Mouse (Mus musculus) v-Abl transformed pro-B cells (cell line): ENCODE measurements around the gene Ifrd2.

Source experiments
- in situ Hi-C, 2 experiments: fragments of 400-800 bp; cut with MboI; formaldehyde crosslinking; loops; one replicate each; pipeline ENCODE4 v1.15.1; 2025; ENCODE audit not compliant: unreplicated experiment in 2 of 2

The Ifrd2 gene

DNA sequence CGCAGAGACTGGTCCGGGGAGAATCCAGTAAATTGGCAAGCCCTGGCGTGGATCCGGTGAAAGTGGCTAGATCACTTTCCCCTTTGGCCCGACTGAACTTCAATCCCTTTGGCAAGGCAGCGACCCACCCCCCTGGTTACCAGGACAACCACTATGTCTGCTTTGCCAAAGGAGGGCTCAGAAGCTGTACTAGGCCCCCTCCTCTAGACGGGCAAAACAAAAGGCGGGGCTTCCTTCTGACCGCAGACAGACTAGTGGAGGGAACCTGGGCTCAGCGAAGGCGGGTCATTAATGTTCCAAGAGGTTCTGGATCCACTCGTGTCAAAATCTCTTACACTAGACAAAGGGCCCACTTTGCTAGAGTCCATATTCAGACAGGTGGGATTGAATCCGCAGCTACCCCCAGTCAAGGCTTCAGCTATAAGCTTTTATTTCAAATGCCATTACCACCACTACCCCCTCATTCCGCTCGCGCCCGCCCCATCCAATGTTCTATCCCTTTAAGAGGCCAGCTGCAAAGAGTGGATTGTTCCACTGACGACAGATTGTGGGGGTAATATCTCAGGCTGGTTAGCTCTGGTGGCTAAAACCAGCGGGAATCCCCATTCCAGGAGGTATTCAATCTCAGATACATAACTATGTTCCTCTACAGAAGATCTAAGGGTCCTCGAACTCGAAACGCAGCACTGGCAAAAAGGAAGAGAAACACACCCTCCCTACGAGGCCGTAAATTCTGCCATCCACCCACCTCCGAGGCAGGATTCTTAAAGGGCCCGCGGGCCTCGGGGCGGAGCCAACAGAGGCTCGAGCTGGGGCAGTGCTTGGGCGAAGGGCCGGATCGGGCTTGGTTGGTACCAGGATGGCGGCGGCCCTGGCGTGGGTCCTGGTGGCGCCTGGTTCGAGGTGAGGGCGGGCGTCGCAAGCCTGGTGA, 18.8 kb upstream of the Ifrd2 start:
- in situ Hi-C loops = loop anchor here in 1 of 2 experiments (25.0 kb wide), 1 partner anchor 1381 kb away; the partner anchor contains the start of gene Ppm1m

DNA sequence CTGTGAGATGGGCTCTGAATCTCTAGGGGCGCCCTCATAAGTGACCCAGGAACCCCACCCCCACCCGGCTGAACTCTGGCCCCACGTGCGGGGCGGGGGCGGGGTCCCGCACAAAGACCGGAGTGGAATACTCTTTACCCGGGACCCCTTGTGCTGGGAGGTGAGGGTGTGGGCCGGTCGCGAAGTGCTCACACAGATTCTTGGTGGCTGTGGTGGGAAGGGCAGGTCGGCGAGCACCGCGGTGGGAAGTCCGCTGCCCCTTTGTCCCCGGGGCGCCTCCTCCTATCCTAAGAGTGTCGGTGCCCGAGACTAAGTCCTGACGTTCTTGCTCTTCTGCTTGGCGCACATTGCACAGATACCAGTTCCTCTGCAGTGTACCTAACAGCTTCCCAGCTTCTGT, 18.2 kb upstream of the Ifrd2 start:
- in situ Hi-C loops = loop anchor here in 1 of 2 experiments (25.0 kb wide), 1 partner anchor 1382 kb away; the partner anchor contains the start of gene Ppm1m

DNA sequence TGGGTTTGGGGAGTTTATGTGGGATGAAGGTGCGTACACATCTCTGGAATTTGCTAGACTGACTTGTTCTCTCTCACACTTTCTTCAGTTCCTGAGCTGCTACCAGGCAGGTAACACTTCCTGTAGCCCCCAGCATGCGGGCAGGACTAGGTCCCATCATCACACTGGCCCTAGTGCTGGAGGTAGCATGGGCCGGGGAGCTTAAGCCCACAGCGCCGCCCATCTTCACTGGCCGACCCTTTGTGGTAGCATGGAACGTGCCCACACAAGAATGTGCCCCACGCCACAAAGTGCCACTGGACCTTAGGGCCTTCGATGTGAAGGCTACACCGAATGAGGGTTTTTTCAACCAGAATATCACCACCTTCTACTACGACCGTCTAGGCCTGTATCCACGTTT, 17.4 kb upstream of the Ifrd2 start:
- in situ Hi-C loops = loop anchor here in 1 of 2 experiments (25.0 kb wide), 1 partner anchor 1383 kb away; the partner anchor contains the start of gene Ppm1m

DNA sequence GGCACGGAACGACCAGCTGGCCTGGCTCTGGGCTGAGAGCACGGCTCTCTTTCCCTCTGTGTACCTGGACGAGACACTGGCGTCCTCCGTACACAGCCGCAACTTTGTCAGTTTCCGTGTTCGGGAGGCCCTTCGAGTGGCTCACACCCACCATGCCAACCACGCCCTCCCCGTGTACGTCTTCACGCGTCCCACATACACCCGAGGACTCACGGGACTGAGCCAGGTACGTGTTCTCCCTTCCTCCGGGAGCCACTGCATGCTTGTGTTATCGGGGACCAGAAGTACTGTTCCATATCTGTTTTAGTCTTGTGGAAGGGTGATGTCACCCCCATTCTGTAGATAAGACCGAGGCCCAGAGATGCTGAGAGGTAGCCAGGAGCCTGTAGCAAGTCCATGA, 16.6 kb upstream of the Ifrd2 start:
- in situ Hi-C loops = loop anchor here in 1 of 2 experiments (25.0 kb wide), 1 partner anchor 1384 kb away; the partner anchor contains the start of gene Ppm1m

DNA sequence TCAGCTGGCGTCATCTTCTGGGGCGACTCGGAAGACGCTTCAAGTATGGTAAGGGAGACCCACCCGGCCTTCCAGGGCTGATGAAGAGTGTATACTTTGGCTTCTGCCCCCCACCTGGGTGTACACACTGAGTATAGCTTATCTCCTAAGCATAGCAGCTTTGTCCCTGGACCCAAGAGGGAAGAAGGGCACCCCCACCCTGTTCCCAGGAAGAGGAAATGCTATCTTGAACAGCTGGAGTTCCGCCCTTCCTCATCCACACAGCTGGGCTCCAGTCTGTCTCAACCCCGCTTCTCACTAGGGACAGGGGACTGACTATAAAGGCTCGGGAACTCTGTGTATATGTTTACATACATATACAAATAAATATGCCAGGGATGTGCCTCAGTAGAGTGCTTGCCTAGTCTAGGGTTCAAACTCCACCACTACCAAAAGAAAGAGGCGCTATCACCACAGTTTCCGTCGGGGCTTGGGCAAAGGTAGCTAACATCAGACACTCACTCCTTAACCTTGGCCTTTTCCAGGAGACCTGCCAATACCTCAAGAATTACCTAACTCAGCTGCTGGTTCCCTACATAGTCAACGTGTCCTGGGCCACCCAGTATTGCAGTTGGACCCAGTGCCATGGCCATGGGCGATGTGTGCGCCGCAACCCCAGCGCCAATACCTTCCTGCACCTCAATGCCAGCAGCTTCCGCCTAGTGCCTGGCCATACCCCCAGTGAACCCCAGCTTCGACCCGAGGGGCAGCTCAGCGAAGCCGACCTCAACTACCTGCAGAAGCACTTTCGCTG, 15.7 kb upstream of the Ifrd2 start:
- in situ Hi-C loops = loop anchor here in 1 of 2 experiments (25.0 kb wide), 1 partner anchor 1384 kb away; the partner anchor contains the start of gene Ppm1m

DNA sequence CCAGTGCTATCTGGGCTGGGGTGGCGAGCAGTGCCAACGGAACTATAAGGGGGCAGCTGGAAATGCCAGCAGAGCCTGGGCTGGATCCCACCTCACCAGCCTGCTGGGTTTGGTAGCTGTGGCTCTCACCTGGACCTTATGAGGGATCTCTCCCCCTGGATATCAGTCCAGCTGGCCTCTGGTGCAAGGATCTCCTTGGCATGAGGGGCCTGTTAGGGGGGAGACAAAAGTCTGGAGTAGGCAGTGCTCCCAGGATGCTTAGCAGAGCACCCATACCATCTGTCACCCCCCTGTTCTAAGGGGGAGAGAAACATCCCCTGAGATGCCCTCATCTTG, 15.1 kb upstream of the Ifrd2 start:
- in situ Hi-C loops = loop anchor here in 1 of 2 experiments (25.0 kb wide), 1 partner anchor 1385 kb away; the partner anchor contains the start of gene Ppm1m

DNA sequence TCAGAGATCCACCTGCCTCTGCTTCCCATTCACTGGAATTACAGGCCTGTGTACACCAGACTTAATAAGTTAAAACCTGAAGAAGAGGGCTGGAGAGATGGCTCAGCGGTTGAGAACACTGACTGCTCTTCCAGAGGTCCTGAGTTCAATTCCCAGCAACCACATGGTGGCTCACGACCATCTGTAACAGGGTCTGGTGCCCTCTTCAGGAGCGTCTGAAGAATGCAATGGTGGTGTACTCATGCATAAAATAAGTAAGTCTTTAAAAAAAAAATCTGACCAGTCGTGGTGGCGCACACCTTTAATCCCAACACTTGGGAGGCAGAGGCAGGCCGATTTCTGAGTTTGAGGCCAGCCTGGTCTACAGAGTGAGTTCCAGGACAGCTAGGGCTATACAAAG, 13.7 kb upstream of the Ifrd2 start:
- in situ Hi-C loops = loop anchor here in 1 of 2 experiments (25.0 kb wide), 1 partner anchor 1386 kb away; the partner anchor contains the start of gene Ppm1m

DNA sequence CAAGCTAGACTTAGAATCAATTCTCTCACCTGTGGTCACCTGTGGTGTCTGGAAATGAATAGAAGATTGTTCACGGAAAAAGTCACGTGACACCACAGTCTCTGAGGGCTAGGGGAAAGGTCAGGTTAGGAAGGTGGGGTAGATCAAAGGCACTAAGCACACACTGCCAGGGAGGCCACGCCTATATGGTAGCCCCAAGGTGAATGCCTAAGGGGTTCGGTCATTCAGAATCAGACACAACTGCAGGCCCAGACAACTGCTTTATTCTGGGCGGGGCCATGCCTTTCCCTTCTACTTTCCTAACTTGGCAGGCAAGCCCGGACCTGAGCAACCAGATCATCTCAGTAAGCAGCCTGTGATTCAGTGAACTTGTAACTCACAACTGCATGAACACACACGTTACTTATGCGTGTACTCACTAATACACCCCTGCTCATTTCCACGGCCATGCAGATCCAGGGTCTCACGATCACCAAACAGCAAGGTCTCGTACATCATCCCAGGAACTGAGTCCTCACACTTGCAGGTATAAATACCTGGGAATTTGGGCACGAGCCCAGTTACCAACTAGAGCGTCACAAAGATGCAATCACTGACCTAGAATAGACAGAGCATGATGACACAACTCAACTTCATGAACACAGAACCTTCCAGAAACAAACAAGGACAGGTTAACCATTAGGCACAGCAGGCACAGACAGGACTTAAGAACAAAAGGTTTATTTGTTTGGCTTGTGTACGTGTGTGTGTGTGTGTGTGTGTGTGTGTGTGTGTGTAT, 11.7 kb upstream of the Ifrd2 start:
- in situ Hi-C loops = no loop called here

DNA sequence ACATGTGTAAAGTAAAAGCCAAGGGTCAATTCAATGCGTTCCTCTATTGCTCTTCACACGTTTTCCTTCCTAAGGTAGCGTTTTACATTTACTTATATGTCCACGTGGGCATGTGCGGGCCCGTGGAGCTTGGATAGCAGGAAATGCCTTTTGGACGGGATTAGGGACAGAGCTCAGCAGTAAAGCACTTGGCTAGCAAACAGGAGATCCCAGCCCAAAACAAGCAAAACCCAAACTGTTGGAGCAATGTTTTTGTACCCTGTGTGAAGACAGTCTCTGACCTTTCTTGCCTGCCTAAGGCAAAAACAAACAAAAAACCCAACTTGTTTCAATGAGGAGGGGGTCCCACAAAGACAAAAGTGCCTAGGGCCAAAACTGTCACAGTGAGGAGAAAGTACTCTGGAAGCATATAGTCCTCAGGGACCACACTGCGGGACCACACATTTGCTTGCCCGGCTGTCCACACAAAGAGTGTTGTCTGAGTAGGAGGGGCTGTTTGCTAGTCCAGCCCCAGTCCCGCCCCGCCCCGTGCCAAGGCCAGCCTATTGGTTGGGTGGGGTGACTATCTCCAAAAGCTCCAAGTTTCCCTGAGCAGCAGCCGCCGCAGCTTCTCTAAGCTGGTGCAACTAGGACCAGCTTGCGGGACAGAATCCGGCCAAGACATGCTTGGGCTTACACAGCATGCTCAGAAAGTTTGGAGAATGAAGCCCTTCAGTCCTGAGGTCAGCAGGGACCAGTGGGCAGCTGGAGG, 10.9 kb upstream of the Ifrd2 start, which contains the start of gene Hyal1:
Hyal1 (plus strand) TSS at position 571 of the 751 bp plus-strand sequence.
- in situ Hi-C loops = no loop called here

DNA sequence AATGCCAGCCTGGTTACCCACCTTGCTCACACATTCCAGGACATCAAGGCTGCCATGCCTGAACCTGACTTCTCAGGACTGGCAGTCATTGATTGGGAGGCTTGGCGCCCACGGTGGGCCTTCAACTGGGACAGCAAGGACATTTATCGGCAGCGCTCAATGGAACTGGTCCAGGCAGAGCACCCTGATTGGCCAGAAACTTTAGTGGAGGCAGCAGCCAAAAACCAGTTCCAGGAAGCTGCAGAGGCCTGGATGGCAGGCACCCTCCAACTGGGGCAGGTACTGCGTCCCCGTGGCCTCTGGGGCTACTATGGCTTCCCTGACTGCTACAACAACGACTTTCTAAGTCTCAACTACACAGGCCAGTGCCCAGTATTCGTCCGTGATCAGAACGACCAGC, 9.6 kb upstream of the Ifrd2 start:
- in situ Hi-C loops = no loop called here

DNA sequence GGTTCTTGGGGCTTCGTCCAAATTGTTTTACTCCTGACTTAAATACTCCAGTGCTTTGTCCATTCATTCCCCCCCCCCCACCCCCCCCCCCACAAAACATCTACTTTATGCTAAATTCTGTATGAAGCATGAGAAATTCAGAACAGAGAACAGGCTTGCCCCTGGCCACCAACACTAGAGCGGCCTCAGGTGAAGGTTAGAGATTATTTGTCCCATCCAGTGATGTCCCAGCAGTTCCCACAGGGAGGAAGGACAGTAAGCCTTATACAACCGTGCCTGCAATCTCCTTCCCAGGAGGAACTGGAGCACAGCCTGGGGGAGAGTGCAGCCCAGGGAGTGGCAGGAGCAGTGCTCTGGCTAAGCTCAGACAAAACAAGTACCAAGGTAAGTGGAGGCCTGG, 8.9 kb upstream of the Ifrd2 start, which contains the start of gene Naa80:
Naa80 (plus strand) TSS at position 301 of the 400 bp plus-strand sequence.
- in situ Hi-C loops = no loop called here

DNA sequence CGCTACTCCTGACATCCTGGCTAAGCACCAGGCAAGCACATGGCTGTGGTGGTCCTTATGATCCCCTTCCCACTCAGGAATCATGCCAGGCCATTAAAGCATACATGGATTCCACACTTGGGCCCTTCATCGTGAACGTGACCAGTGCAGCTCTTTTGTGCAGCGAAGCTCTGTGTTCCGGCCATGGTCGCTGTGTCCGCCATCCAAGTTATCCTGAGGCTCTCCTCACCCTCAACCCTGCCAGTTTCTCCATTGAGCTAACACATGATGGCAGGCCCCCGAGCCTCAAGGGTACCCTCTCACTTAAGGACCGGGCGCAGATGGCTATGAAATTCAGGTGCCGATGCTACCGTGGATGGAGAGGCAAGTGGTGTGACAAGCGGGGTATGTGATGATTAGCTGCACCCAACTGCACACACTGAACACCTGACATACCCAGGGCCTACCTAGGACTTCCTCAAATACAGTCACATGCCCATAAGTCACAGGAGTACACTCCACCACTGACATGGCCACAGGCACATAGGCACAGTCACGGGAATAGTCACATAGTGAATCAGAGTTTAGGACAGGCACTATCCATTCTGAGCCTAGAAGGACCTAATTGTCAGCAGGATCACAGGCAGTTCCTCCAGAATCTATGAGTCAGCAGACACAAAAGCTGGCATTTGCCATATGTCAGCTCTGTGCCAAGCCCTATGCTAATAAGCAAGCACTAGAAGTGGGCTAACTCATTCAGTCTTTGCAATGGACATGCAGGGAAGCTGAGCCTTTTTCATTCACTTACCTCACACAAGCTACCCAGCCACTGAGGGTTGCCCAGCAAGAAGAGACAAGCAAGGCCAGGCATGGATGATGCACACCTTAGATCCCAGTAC, 8.2 kb upstream of the Ifrd2 start:
- in situ Hi-C loops = no loop called here

DNA sequence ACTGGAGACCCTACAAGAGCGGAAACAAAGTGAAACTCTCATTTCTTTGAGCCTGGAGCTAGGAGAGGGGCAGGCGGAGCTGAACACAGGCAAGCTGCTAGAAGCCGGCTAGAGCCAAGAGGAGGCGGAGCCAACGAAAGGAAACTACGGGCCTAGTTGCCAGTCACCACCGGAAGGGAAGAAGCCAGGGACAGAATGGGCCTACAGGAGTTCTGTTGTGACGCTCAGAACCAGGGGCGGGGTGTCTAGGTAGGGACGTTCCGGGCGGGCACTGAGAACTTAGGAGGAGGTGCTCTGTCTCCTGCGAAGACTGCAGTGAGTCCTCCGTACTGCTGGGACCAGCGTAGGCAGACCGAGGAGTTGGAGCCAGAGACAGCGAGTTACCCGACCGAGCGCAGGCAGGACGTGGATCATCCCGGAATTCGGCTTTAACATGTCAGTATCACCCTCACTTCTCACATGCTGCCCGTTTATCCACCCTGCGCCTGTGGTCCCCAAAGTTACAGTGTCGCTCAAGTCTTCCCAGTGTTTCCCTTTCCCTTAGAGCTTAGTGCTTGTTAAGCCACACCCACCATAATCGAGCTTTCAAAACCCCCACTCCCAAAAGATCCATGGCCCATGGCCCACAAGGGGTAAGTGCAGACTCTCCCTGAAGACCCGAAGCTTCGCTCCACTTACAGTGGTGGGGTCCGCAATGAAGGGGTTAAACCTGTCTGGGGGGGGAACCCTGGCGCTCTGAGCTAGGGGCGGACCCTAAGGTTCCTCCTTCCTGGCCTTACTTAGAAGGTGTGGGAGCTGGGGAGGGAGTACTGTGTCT, 6.7 kb upstream of the Ifrd2 start, which contains the start of gene Hyal3:
Hyal3 (plus strand) TSS at position 318 of the 817 bp plus-strand sequence.
- in situ Hi-C loops = no loop called here

DNA sequence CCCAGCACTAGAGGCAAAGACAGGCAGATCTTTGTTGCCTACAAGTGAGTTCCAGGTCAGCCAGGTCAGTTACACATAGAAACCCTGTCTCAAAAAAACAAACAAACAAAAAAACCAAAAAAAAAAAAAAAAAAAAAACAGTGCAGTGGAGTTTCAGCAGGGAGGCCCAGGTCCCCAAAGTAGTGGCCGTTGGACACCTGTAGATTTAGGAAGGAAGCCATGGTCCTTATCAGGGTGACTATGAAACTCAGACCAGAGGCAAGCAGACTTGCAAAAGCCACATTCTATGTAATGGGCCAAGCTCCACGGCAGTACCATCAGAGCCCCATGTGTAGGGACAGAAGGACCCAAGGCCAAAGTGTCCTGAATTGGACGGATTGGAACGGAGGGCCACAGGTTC, 5.9 kb upstream of the Ifrd2 start:
- in situ Hi-C loops = no loop called here

DNA sequence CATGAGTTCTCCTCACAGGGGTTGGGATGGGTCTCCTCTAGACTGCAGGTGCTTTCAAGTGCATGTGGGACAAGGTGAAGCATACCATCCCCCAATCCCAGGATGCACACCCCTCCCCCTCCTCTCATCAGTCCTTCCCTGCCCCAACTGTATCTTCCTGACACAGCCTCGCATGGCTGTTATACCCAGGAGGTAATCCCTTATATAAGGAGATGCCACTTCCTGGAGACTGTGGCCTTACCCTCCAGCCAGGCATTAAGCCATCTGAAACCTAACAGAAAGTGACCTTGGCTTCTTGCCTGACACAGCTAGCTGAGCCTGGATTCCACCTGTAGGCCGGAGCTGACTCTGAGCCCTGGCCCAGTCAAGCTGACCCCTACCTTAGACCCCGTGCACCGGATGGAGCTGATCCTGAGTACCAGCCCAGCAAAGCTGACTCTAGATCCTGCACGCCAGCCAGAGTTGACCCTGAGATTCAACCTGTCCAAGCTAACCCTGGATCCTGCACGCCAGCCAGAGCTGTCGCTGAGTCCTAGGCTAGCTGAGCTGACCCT, 4.9 kb upstream of the Ifrd2 start:
- in situ Hi-C loops = no loop called here

DNA sequence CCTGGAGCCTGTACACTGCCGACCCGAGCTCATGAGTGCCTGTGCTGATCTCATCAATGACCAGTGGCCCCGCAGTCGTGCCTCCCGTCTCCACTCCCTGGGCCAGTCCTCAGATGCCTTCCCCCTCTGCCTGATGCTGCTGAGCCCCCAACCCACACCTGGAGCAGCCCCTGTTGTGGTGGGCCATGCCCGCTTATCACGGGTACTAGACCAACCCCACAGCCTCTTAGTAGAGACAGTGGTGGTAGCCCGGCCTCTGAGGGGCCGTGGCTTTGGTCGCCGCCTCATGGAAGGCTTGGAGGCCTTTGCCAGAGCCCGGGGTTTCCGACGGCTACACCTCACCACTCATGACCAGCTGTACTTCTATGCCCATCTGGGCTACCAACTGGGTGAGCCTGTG, 4.3 kb upstream of the Ifrd2 start:
- in situ Hi-C loops = no loop called here

DNA sequence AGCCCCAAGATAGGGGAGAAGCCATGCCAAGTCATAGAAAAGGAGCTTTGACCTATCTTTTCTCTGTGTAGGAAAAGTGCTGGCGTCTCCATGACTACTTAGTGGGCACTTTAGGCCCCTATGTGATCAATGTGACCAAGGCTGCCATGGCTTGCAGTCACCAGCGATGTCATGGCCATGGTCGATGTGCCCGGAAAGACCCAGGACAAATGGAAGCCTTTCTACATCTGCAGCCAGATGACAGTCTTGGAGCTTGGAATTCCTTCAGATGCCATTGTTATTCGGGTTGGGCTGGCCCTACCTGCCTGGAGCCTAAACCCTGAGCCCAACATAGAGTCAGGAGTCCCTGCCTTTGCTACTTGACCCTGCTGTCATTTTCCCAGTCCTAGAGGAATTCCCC, 938 bp upstream of the Ifrd2 start:
- in situ Hi-C loops = no loop called here
